Mouse (Mus musculus) CH12F3 (cell line): ENCODE data around the gene Znrd1as.

Source experiments
- in situ Hi-C: fragments of 300-500 bp; cut with MboI; formaldehyde crosslinking; loops from 2 replicates; pipeline ENCODE4 v1.14.3; 2020; ENCODE audit warnings: low sequenced_read_pairs

The Znrd1as gene

DNA sequence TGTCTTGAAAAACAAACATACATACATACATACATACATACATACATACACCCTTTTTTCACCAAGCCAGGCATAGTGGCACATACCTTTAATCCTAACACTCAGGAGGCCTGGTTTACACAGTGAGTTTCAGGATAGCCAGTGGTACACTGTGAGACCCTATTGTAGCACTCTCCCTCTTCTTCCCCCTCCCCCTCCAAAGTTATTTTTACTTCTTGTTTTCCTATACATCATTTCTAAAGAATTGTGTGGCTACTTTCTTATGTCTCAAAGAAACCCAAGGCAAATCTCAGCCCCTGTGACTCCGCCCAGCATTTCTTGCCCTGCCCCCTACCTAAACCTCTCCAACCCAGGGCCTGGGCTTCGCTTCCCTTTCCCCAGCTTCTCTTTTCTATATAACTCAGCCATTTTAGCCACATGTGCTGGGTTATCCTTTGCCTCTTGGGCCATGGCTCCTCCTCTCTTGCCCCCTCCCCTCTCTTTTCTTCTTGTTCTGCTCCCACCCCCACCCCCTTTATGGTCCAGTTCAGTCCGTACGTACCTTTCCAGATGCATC lies 35.5 kb downstream of the Znrd1as start:
- in situ Hi-C loops: no loop called here

DNA sequence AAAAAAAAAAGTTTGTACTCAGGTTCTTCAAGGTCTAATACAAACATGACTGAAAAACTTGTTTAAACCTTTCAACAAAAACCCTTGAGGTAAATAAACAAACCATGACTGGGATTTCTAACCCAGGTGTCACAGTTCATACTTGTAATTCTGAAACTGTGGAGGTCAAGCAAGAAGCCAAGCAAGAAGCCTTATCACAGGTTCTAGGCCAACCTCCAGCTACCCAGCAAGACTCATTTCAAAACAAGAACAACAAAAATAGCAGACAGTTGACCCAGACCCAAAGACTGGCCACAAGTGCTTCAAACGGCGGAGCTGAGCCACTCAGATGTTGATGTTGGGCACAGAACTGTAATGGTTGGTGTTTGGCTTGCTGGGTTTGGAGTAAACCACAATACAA lies 36.1 kb downstream of the Znrd1as start:
- in situ Hi-C loops: no loop called here

DNA sequence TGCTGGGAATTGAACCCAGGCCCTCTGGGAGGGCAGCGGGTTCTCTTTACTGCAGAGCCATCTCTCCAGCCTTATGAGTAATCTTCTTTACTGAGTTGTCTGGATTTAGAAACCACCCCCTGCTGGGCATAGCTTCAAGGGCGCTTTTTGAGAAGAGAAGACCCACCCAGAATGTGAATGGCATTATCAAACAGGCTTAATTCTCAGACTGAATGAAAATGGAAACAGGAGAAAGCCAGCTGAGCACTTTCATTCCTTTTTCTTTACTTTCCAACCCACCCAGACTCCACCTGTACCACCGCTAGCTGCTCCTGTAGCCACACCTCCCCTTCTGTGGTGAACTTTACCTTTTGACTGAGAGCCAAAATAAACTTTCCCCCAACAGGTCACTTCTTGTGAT lies 37.1 kb downstream of the Znrd1as start:
- in situ Hi-C loops: no loop called here

DNA sequence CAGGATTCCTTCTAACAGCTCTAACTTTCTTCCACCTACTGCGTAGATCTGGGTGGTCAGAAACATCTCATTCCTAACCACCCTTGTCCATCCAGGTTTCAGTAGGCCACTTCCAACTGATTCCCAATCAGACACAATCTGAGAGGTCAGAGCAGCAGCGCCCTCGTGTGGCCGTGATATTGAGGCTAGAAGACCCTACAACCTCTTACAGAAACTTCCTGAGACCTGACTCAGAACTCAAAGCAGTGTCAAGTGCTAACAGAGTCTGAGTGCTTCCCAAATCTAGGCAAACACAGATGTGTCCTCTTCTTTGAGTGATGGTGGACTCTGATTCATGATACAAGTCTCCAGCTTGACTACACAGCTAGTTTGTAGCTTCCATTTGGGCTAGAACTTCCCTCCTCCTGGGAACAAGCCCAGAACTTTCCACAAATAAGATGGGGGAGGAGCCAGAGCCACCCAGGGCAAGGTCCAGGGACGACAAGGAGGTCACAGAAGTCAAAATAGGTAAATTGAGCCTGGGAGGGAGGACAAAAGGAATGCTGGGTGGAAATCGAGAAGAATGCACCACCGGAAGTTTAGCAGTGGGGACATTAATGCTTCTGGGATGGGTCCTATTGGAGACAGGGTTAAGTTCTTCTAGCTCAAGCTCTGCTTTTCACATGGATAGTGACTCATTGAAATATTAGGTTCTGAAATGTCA lies 38.8 kb downstream of the Znrd1as start:
- in situ Hi-C loops: no loop called here

DNA sequence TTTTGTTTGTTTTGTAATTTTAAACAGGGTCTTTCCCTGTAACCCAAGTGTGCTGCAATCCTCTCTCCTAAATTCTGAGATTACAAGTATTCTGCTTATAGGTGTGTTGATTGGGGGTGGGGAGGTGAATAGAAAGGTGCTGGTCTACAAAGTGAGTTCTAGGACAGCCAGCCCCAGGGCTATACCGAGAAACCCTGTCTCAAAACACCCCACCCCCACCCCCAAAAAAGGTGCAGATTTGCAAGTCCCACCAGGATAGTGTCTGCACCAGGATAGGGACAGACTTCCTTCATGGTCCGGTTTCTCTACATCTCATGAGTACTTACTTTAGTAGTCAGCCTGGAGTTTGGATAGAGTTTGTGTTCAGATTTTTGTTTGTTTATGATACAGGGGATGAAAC lies 40.1 kb downstream of the Znrd1as start:
- in situ Hi-C loops: no loop called here

DNA sequence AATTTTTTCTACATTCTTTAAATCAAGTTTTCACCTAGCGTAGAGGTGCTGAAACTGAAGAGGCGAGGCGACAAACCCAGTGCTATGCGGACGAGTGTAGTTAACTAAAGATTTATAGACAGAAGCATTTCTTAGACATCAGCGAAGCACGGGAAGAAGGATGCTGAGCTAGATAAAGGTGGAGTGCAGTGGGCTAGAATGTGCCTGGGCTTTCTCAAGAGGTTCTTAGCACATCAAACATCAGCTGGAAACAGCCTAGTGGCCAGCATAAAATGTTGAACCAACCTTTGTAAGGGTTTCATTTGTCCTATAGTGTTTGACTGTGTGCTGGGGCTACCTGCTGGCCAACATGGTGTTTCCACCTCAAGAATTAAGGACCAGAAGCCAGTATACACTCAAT lies 42.5 kb downstream of the Znrd1as start, which contains the start of gene Zfp57:
Gene Zfp57, plus strand, starts transcription at position 301 of the 400 bp plus-strand sequence.
- in situ Hi-C loops: no loop called here

DNA sequence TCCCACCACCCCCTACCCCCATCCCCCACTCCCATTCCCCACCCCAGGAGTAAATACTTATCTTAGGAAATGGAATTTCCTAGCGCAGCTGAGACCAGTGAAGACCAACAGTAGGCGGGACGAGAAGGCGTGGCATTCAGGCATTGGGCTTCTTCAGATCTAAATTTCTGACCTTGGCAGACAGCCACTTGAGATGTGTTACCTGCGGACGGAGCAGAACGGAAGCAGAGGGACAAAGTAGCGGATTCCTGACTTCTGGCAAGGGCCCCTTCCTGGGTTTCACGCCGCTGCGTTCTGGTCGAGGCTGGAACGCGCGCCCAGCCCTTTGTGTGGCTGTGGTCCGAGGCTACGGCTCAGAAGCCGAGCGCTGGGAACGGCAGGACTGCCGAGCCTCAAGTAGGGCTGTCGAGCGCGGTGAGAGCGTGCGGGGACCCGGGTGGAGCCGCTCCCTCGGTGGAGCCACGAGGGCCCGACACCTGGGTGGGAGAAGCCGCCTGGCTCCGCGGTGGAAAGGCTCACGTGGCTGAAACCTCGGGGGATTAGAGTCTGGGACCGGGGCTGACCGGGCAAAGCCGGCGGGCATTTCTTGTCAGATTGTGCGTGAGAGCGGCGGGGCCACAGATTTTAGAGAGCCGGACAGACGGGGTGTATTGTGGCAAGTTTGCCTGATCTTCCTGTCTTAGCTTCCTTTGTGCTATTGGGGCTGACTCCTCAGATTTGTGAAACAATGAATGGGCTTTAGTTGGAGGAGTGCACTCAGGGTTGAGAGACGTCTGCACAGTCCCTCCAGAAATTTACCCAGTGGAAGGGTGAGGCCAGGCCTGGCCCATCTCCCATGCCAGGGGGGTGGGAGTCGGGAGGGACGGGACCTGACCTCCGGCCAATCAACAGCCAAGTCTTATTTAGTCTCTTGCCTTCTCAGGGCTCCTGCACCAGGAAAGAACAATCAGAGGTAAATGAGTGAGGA lies 44.3 kb downstream of the Znrd1as start:
- in situ Hi-C loops: no loop called here

DNA sequence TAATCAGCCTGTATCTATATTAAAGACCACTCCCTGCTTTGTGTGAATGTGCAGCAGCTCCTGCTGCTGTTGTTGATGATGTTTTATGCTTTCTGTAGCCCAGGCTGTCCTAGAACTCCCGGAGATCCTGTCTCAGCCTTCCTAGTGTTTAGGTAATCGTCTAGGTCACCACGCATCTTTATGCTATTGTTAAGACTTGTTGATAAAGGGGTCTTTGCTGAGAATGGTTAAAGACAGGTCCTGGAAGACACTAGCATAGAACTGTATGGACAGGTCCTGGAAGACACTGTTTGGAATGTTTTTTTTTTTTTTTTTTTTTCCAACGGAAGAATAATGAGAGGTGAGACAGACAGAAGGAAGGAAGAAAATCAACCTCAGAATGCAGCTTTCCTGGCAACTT lies 45.0 kb downstream of the Znrd1as start:
- in situ Hi-C loops: no loop called here

DNA sequence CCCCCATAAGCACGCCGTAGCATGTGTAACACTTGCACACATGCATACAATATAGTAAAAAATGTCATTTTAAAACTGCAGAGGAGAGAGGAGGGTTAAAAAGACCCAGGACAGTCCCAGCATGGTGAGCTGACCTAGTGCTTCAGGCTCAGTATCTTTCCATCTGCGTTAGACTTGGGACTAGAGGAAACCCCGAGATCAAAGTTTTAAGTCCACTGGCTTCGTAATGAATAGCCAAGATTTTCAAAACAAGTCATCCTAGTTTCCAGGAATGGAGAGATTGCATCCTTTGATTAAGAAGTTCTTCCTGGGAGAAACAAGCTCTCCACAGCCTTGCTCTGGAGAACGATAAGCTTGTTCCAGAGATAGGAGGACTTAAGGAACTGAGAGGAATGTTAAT lies 49.8 kb downstream of the Znrd1as start:
- in situ Hi-C loops: no loop called here

DNA sequence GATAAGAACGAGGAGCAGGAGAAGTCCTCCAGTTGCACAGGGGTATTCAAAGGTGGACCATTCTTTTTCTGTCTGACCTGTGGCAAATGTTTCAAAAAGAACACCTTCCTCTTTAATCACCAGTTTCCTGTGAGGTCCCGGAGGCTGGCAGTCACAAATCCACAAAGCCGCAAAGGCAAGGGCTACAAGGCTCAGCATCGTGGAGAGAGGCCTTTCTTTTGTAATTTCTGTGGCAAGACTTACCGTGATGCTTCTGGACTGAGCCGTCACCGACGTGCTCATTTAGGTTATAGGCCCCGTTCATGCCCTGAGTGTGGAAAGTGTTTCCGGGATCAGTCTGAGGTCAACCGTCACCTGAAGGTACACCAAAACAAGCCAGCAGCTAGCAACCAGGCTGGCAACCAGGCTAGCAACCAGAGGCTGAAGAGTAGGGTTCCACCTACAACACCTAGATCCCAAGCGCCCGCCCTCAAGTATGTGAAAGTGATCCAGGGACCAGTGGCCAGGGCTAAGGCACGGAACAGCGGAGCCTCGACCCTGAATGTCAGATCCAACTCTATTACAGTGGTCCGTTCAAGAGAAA lies 51.2 kb downstream of the Znrd1as start:
- in situ Hi-C loops: no loop called here

DNA sequence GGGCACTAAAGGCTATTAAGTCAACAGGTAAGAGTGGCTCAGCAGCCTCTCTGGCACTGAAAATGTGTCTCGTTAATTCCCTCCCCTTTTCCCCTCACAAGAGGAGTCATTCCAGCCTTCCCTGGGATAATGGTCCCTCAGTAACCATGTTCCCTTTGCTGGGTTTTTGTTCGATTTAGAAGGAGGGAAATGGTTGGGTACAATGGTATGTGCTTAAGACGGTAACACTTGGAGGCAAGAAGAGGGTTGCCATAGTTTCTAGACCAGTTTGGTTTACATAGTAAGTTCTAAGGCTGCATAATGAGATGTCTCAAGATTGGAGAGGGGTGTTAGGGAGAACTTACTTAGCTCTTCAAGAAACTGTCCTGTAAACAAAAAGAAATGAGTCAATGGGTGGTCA lies 53.3 kb downstream of the Znrd1as start:
- in situ Hi-C loops: no loop called here

DNA sequence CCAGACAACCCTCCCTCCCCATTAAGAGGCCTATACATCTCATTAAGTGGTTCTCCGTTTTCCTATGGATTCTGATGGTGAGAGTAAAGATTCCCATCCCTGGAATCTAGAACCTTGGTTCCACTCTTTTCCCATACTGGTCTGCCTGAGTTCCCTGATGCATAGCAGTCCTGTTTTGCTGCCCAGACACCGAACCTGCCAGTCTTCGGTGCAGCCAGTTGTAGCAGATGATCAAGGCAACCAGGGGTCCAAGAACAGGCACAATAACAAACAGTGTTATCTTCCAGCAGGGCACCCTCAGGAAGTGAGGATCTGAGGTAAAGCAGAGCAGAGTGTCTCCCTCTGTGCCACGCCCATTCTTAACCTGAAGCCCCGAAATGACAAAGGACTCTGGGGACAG lies 53.7 kb downstream of the Znrd1as start:
- in situ Hi-C loops: no loop called here
